Mouse (Mus musculus) ES-E14 (cell line): Measurements from ENCODE around the gene Kalrn. TPM values are rescaled to one million over a fixed set of nuclear protein-coding genes. Genes with fewer than 3 reads are reported as not detected.

ENCODE experiments used
- DNase-seq: peaks from one replicate; pipeline ENCODE4 v3.0.0-alpha.2; 2013; ENCODE audit warnings: low read depth, low spot score
- H3K27ac ChIP-seq: 2 replicates; pipeline ENCODE4 v1.5.1; 2012; ENCODE audit warnings: low read depth, mild to moderate bottlenecking, low read length, moderate library complexity, mixed read lengths; ENCODE audit not compliant: poor library complexity, insufficient read depth, severe bottlenecking
- H3K36me3 ChIP-seq: 2 replicates; pipeline ENCODE4 v1.6.1; 2012; ENCODE audit warnings: mild to moderate bottlenecking, low read length, moderate library complexity, mixed read lengths; ENCODE audit not compliant: control insufficient read depth, poor library complexity, insufficient read depth, severe bottlenecking
- H3K4me1 ChIP-seq, 2 experiments: fragments of 150-350 bp in 1 of 2; sonication (generic) in 1 of 2; 2 replicates each; pipeline ENCODE4 v1.6.1; 2012; ENCODE audit warnings: low read length in 2 of 2, mild to moderate bottlenecking in 1 of 2, mixed read lengths in 1 of 2; ENCODE audit not compliant: control insufficient read depth in 2 of 2, insufficient read depth in 2 of 2, poor library complexity in 1 of 2
- H3K4me3 ChIP-seq, 2 experiments: fragments of 150-350 bp in 1 of 2; sonication (generic) in 1 of 2; 2 replicates each; pipeline ENCODE4 v1.5.1; 2012; ENCODE audit warnings: low read length in 2 of 2, low read depth in 1 of 2, mild to moderate bottlenecking in 1 of 2, mixed read lengths in 1 of 2; ENCODE audit not compliant: insufficient read depth in 1 of 2, poor library complexity in 1 of 2, severe bottlenecking in 1 of 2
- H3K9ac ChIP-seq: 2 replicates; pipeline ENCODE4 v1.6.1; 2012; ENCODE audit warnings: low read depth, mild to moderate bottlenecking, low read length, mixed read lengths; ENCODE audit not compliant: poor library complexity, insufficient read depth, severe bottlenecking
- H3K9me3 ChIP-seq: fragments of 150-350 bp; sonication (generic); 2 replicates; pipeline ENCODE4 v1.6.1; 2012; ENCODE audit warnings: low read depth, mild to moderate bottlenecking, low read length; ENCODE audit not compliant: control insufficient read depth, insufficient read depth
- CHD2 ChIP-seq: IDR thresholded peaks from 2 replicates; pipeline ENCODE4 v1.6.1; 2014; ENCODE audit warnings: mild to moderate bottlenecking, low read depth, low read length, inconsistent platforms
- HCFC1 ChIP-seq: IDR thresholded peaks from 2 replicates; pipeline ENCODE4 v1.6.1; 2012; ENCODE audit warnings: low read length, inconsistent platforms, borderline replicate concordance; ENCODE audit not compliant: insufficient read depth
- MAFK ChIP-seq: IDR thresholded peaks from 2 replicates; pipeline ENCODE4 v1.6.1; 2014; ENCODE audit warnings: mild to moderate bottlenecking, low read depth, low read length, inconsistent platforms; ENCODE audit not compliant: insufficient read depth
- ZC3H11A ChIP-seq: IDR thresholded peaks from 2 replicates; pipeline ENCODE4 v1.6.1; 2012; ENCODE audit warnings: low read depth, mild to moderate bottlenecking, inconsistent platforms, low read length, borderline replicate concordance
- ZNF384 ChIP-seq: IDR thresholded peaks from 2 replicates; pipeline ENCODE4 v1.6.1; 2012; ENCODE audit warnings: low read depth, low read length, inconsistent platforms
- in situ Hi-C, 2 experiments: fragments of 600-800 bp; cut with MboI; formaldehyde crosslinking; loops; one replicate each; pipeline ENCODE4 v1.15.1; 2025; ENCODE audit warnings: low sequenced_read_pairs in 2 of 2, inconsistent platforms in 1 of 2; ENCODE audit not compliant: unreplicated experiment in 2 of 2
- total RNA-seq: library from RNA; depleted of rRNA; stranded (reverse); fragments of 300-350 nt; gene quantifications from 2 replicates; pipeline ENCODE4 v1.2.3, GENCODE M21; 2012

Kalrn gene
- total RNA-seq, 1 experiment: 15.7 TPM

- in situ Hi-C loops: no loop called here
- Histone ChIP-seq H3K9me3 (no peaks in the 10 kb centered on the region), H3K27ac (no peak overlapping the region), H3K4me3 (no peak overlapping the region), H3K36me3 (no peaks in the 10 kb centered on the region), H3K9ac (no peak overlapping the region), H3K4me1 (no peaks in the 10 kb centered on the region)
- TF ChIP-seq ZNF384: no peak
- TF ChIP-seq CHD2: no peak
- no peak for TF ChIP-seq ZC3H11A
- no peak for TF ChIP-seq MAFK
- TF ChIP-seq HCFC1: no peak
- DNase-seq: no peak
Observed at GRCm38 (mm10) chr16:34552731-34553130, 20.6 kb downstream of the Kalrn start.

GRCm38 (mm10) chr16:34549470-34549999 is 23.8 kb downstream of the Kalrn start:
- in situ Hi-C loops: no loop called here
- no peak for DNase-seq
- H3K9me3 ChIP-seq: no peaks in the 10 kb centered on the region
- no peaks in the 10 kb centered on the region for H3K36me3 ChIP-seq
- no peaks in the 10 kb centered on the region for H3K4me1 ChIP-seq
- no peak overlapping the region for H3K27ac ChIP-seq
- H3K9ac ChIP-seq: no peak overlapping the region
- H3K4me3 ChIP-seq: no peak overlapping the region
- TF ChIP-seq MAFK: no peak
- TF ChIP-seq ZC3H11A: no peak
- no peak for TF ChIP-seq CHD2
- TF ChIP-seq HCFC1: no peak

GRCm38 (mm10) chr16:34546805-34547509 is 26.4 kb downstream of the Kalrn start:
- in situ Hi-C loops: no loop called here

GRCm38 (mm10) chr16:34543754-34544153 is 29.6 kb downstream of the Kalrn start:
- no peaks in the 10 kb centered on the region for H3K4me1 ChIP-seq
- no peak overlapping the region for H3K4me3 ChIP-seq
- in situ Hi-C loops: no loop called here
- no peaks in the 10 kb centered on the region for H3K36me3 ChIP-seq
- no peak for DNase-seq
- TF ChIP-seq ZNF384 (no peak), ZC3H11A (no peak)
- no peak overlapping the region for H3K27ac ChIP-seq
- no peaks in the 10 kb centered on the region for H3K9me3 ChIP-seq
- no peak overlapping the region for H3K9ac ChIP-seq

More at GRCm38 (mm10) chr16:34546805-34547509, 26.4 kb downstream of the Kalrn start:
- no peak for TF ChIP-seq HCFC1
- no peak for TF ChIP-seq MAFK
- TF ChIP-seq CHD2: no peak
- TF ChIP-seq ZC3H11A: no peak
- no peak for TF ChIP-seq ZNF384
- no peaks in the 10 kb centered on the region for H3K4me1 ChIP-seq
- H3K9me3 ChIP-seq: no peaks in the 10 kb centered on the region
- no peak overlapping the region for H3K27ac ChIP-seq
- H3K9ac ChIP-seq: no peak overlapping the region
- no peak for DNase-seq
- H3K4me3 ChIP-seq: no peak overlapping the region
- H3K36me3 ChIP-seq: no peaks in the 10 kb centered on the region

GRCm38 (mm10) chr16:34542341-34542740 is 31.0 kb downstream of the Kalrn start:
- H3K4me1 ChIP-seq: no peaks in the 10 kb centered on the region
- no peak for TF ChIP-seq MAFK
- TF ChIP-seq CHD2: no peak
- no peak for TF ChIP-seq ZC3H11A
- TF ChIP-seq HCFC1: no peak
- no peak for TF ChIP-seq ZNF384
- no peak overlapping the region for H3K9ac ChIP-seq
- H3K4me3 ChIP-seq: no peak overlapping the region
- H3K9me3 ChIP-seq: no peaks in the 10 kb centered on the region
- in situ Hi-C loops: no loop called here
- no peak for DNase-seq
- H3K36me3 ChIP-seq: no peaks in the 10 kb centered on the region
- H3K27ac ChIP-seq: no peak overlapping the region
